Mouse (Mus musculus): Measurements from ENCODE around the gene Clip4.

- no peak for TF ChIP-seq CTCF (IDR thresholded peaks at IDR 0.05; ENCODE audit: control insufficient read depth, insufficient read depth, insufficient replicate concordance, low read depth, low read length)
- no peak for TF ChIP-seq POLR2A (IDR thresholded peaks at IDR 0.05; ENCODE audit: control insufficient read depth, low read depth, low read length)
Observed at GRCm38 (mm10) chr17:71862895-71863294, 94.6 kb downstream of the Clip4 start.
